Mouse (Mus musculus) T-cell, adult 2 months (primary cell): Measurements from ENCODE around the gene Tfr2.
"Not testable (repeated sequence)": the region's sequence is repeated elsewhere in the genome, so short reads cannot be mapped to it uniquely, and the experiment has no call there.

Experiments
- DNase-seq: peaks from one replicate; pipeline ENCODE4 v3.0.0; 2022; ENCODE audit warnings: low spot score

Gene Tfr2

GRCm38 (mm10) chr5:137583670-137584169, 14.1 kb downstream of the Tfr2 start:
- DNase-seq: peak; percentile 29

GRCm38 (mm10) chr5:137584976-137585375, 15.3 kb downstream of the Tfr2 start:
- peak; percentile 66 for DNase-seq

GRCm38 (mm10) chr5:137590507-137590906, 20.9 kb downstream of the Tfr2 start:
- no peak for DNase-seq

GRCm38 (mm10) chr5:137595921-137596320, 26.3 kb downstream of the Tfr2 start:
- DNase-seq: no peak

GRCm38 (mm10) chr5:137596601-137597261, 27.1 kb downstream of the Tfr2 start:
- peak; percentile 67 for DNase-seq

- DNase-seq: no peak
Measured at GRCm38 (mm10) chr5:137597625-137598024, 28.0 kb downstream of the Tfr2 start.

GRCm38 (mm10) chr5:137598100-137598826, 28.6 kb downstream of the Tfr2 start:
- DNase-seq: no peak

GRCm38 (mm10) chr5:137599600-137599999, 30.0 kb downstream of the Tfr2 start:
- DNase-seq: no peak

GRCm38 (mm10) chr5:137600281-137600618, 30.6 kb downstream of the Tfr2 start:
- no peak for DNase-seq

GRCm38 (mm10) chr5:137600619-137601364, 31.2 kb downstream of the Tfr2 start, which contains the start of gene Mospd3:
TSS of gene Mospd3 (minus strand) at chr5:137601058.
- peak; percentile 93 for DNase-seq

GRCm38 (mm10) chr5:137601365-137601729, 31.7 kb downstream of the Tfr2 start:
- peak; percentile 20 for DNase-seq

GRCm38 (mm10) chr5:137607860-137608653, 38.4 kb downstream of the Tfr2 start:
- DNase-seq: no peak

GRCm38 (mm10) chr5:137608654-137609190, 39.1 kb downstream of the Tfr2 start:
- no peak for DNase-seq

GRCm38 (mm10) chr5:137609292-137609691, 39.7 kb downstream of the Tfr2 start:
- DNase-seq: no peak

GRCm38 (mm10) chr5:137610056-137610455, 40.4 kb downstream of the Tfr2 start:
- no peak for DNase-seq

GRCm38 (mm10) chr5:137610548-137611244, 41.1 kb downstream of the Tfr2 start:
- DNase-seq: no peak

- no peak for DNase-seq
Measured at GRCm38 (mm10) chr5:137611245-137611602, 41.6 kb downstream of the Tfr2 start.

- DNase-seq: no peak
Measured at GRCm38 (mm10) chr5:137613076-137613475, 43.4 kb downstream of the Tfr2 start.

GRCm38 (mm10) chr5:137613550-137613949, 43.9 kb downstream of the Tfr2 start, which contains the start of gene Pcolce:
TSS of gene Pcolce (minus strand) at chr5:137613784.
- no peak for DNase-seq

- DNase-seq: not testable (repeated sequence)
Measured at GRCm38 (mm10) chr5:137614921-137615320, 45.3 kb downstream of the Tfr2 start.

GRCm38 (mm10) chr5:137615347-137615746, 45.7 kb downstream of the Tfr2 start:
- DNase-seq: no peak
